Mouse (Mus musculus): ENCODE results near the gene Pla2g3.

Pla2g3 gene

GRCm38 (mm10) chr11:3487952-3488570 lies at the start of gene Pla2g3:
Pla2g3 (plus strand) TSS chr11:3488284.
- no peak for DNase-seq (ENCODE audit: low read depth, low spot score)

DNA sequence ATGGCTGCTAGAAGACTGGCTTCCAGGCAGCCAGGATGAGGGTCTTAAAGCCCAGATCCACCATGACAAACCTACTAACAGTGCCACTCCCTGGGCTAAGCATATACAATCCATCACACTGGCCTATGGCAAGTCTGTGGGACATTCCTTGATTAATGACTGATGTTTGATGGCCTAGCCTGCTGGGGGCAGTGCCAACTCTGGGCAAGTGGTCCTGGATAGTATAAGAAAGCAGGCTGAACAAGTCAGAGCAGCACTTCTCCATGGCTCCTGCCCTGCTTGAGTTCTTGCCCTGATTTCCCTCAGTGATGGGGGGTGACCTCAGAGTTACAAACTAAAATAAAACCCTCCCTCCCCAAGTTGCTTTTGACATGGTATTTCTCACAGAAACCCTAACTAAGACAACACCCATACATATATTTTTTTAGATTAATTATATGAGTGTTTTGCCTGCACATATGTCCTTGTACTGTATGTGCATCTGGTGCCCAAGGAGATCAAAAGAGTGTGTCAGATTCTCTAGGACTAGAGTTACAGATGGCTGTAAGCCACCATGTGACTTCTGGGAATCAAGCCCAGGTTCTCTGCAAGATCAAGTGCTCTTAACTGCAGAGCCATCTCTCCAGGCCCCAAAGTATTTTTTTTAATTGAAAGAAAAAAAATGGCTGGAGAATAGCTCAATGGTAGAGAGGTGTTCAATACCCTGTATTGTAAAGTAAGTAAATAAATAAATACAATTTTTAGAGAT lies 46.2 kb upstream of the Pla2g3 start:
- DNase-seq (ENCODE audit: low read depth, low spot score): peak; percentile 71

- no peak for DNase-seq (ENCODE audit: low read depth, low spot score)
Measured at GRCm38 (mm10) chr11:3442677-3443076, 45.4 kb upstream of the Pla2g3 start.

DNA sequence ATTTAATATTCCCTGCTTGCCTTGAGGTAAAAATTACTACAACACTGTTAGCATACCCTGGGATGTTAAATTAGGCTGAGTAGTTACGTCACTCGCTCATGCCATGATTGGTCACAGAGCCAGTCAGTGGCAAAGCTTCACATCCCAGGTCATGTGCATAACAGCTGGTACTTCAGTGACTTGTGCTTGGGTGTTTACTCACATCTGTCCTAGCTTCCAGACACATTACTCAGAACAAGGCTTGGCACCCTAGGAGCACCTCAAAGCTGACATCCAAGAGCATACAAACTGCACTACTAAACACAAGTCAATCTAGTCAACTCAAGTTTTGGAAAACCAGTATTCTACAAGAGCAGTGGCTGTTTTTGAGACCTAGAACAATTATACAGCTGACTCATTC lies 45.0 kb upstream of the Pla2g3 start:
- DNase-seq (ENCODE audit: low read depth, low spot score): no peak

DNA sequence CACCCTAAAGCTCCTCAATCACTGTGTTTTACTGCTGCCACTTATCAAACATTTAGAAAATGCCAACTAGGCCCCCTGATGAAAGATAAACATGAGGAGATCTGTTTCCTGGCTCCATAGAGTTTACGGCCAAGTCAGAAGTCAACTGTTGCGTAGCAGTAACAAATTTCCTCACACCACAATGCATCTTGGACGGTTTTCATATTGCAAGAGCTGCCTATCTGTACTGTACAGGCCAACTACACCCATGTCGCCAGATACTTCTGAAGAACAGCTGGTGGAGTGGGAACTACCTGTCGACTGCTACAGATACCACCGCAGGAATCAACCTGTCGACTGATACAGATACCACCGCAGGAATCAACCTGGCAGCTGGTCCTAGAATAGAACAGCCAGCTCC lies 43.2 kb upstream of the Pla2g3 start:
- no peak for DNase-seq (ENCODE audit: low read depth, low spot score)

GRCm38 (mm10) chr11:3451701-3452163 lies 36.4 kb upstream of the Pla2g3 start:
- peak; percentile 19 for DNase-seq (ENCODE audit: low read depth, low spot score)

- peak; percentile 95 for DNase-seq (ENCODE audit: low read depth, low spot score)
Measured at GRCm38 (mm10) chr11:3452167-3452639, 35.9 kb upstream of the Pla2g3 start, which contains the start of gene Rnf185. Rnf185 (minus strand) TSS chr11:3452363.

DNA sequence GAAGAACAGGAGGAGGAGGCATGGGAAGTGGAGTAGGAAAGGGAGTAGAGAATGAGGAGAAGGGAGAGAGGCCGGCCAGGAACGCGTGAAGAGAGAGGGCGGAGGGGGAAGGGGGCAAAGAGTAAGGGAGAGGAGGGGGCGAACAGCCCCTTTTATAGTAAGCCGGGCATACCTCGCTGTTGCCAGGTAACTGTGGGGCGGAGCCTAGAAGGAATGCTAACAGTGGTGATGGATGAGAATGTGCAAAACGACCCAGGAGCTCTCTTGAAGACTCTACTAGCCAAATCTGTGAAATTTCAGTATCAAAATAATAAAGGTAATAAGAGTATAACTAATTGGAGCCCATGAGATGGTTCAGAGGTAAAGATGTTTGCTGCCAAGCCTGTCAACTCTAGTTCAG lies 35.3 kb upstream of the Pla2g3 start:
- DNase-seq (ENCODE audit: low read depth, low spot score): no peak

DNA sequence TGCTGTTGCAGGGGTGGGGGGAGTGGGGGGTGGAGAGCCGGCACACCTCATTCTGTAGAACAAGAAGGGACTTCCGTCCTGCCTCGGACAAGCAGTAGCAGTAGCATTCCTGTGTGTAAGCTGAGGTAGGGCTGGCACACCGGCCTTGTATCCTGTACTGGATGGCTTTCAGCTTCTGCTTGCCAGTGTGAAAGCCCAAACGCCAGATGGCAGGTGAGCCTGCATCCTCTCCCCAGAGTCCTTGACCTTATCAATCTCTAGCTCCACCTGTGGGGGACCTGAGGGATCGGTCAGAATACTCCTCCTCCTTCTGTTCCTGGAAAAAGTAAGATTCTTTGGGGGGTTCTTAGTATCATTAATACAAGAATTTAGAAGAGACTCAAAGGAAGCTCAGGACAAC lies 34.6 kb upstream of the Pla2g3 start:
- no peak for DNase-seq (ENCODE audit: low read depth, low spot score)

DNA sequence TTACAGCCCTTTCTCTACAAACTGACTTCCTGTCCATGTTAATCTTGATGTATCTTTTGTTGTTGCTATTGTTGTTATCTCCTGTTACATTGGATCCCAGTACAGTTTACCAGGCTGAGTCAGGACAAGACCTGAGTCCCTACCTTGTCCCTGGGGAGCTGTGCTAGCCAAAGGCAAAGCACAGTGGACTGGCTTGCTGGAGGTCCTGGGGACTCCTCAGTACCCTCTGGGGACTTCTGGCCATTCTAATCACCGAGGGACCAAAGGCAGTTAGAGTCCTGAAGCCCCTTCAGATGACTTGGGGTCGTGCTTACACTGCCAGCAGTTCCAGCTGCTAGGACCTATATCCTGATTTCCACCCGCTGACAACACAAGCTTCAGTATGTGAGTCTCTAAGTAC lies 33.6 kb upstream of the Pla2g3 start:
- DNase-seq (ENCODE audit: low read depth, low spot score): no peak

GRCm38 (mm10) chr11:3456354-3456753 lies 31.7 kb upstream of the Pla2g3 start:
- peak; percentile 26 for DNase-seq (ENCODE audit: low read depth, low spot score)

- DNase-seq (ENCODE audit: low read depth, low spot score): no peak
Measured at GRCm38 (mm10) chr11:3458428-3459104, 29.5 kb upstream of the Pla2g3 start.

DNA sequence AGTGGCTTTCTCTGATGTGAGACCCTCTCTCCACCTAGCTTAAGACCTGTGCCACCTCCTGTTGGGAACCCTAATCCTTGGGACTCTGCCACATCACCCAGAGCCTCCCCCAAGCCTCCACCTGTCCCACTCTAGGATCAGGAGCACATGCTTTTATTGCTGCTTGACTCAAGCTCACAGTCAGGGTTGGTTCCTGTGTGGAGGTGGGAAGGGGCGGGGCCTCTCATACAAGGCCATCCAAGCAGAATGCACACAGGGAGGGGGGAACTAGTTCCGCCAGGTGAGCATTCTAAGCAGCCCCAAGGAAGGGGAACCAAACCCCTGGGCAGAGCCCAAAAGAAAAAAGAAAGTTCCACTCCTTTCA lies 29.0 kb upstream of the Pla2g3 start:
- no peak for DNase-seq (ENCODE audit: low read depth, low spot score)

DNA sequence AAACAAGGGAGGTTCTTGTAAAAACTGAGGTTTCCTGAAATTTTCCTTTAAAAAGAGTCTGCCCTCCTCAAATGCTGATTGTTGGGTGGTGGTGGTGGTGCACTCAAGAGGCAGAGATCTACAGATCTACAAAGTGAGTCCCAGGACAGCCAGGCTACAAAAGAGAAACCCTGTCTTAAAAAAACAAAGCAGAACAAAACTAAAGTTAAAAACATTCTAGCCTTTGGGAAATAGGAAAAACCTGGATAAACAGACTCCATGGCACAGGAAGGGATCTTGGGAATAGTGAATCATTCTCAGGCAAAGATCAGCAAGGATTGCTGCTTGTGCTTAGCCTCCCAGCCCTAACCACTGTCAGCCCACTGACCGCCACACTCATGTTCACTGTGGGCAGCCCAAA lies 25.2 kb upstream of the Pla2g3 start:
- no peak for DNase-seq (ENCODE audit: low read depth, low spot score)

DNA sequence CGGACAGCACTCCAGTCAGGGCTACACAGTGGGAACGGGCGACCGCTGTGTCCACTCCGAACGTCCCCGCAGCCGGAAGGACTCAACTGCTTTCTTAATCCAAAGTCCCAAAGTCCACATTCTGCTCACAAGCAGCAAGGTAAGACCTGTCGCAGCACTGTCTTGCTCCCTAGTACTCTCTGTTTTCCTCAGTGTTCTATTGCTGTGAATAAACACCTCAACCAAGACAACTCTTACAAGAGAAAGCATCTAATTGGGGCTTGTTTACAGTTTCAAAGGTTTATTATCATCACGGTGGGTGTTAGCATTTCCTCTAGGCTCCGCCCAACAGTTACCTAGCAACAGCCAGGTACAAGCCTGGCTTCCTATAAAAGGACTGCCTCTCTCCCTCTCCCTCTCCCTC lies 16.6 kb upstream of the Pla2g3 start:
- DNase-seq (ENCODE audit: low read depth, low spot score): no peak

- DNase-seq (ENCODE audit: low read depth, low spot score): no peak
Measured at GRCm38 (mm10) chr11:3472484-3472883, 15.6 kb upstream of the Pla2g3 start.

- no peak for DNase-seq (ENCODE audit: low read depth, low spot score)
Measured at GRCm38 (mm10) chr11:3474480-3475115, 13.5 kb upstream of the Pla2g3 start.

DNA sequence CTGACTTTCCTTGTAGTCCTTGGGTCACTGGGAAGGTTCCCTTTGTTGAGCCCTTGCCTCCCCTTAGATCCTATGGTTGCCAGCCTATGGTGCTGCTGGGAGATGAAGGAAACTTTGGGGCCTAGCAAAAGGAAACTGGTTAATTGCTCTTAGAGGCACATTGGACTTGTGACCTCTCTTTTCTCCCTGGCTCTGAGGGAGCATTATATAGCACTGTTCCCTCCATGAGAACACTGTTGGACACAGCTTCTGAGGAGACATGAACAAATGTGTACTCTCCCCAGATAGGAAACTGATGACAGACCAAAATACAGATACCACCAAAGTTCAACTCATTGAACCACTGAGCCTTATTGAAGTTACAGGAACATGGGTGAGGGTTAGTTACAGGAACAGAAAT lies 12.6 kb upstream of the Pla2g3 start:
- DNase-seq (ENCODE audit: low read depth, low spot score): no peak

DNA sequence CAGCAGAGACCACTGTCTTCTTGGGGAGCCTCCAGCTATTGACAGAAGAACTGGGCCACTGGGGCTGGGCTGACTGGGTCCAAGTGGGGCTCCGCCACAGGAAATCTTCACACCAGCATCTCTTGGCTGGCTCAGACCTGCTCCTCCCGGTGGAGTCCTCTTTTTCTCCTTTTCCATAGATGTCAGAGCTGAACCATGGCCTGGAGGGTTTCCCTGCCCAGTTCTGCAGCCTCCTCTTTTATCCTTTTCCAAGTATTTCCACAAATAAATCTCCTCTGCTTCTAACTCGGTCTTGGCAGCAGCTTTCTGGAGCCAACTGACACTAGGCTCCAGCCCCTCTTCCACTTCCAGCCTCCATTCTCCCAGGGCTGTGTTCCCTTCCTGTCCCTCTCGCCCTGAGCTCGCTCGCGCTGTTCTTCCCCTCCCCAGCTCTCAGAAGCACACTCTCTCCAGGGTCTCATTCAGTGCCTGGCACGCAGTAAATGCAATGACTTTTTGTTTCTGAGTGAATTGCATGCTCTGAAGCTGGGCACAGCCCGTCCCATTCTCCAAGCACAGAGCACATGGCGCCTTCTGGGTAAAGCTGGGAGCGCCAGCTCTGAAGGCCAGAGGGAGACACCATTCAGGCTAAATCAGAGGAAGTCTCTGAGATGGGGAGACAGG lies 4.0 kb upstream of the Pla2g3 start:
- DNase-seq (ENCODE audit: low read depth, low spot score): peak; percentile 38

DNA sequence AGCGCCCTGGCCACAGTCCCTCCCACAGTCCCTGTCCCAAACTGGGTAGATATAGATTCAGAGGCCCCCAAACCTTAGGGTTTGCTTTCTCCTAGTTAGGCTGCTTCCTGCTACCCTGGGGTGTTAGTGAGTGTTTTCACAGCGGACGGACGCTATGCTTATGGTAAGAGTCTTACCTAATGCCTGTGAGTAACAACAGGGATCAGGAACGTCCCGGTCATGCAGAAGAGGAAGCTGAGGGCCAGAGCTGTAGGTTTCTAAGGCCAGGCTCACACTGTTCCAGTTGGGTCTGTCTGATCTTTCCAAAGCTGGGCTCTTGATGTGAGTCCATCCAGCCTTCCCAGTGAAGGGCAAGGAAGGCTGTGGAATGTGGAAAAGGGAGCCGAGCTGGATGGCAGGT lies 1.7 kb upstream of the Pla2g3 start:
- no peak for DNase-seq (ENCODE audit: low read depth, low spot score)

GRCm38 (mm10) chr11:3489036-3489435 lies 952 bp downstream of the Pla2g3 start:
- no peak for DNase-seq (ENCODE audit: low read depth, low spot score)

- DNase-seq (ENCODE audit: low read depth, low spot score): no peak
Measured at GRCm38 (mm10) chr11:3492748-3493147, 4.7 kb downstream of the Pla2g3 start.

Data from telencephalon, adult 2 months (tissue).